Mouse (Mus musculus) left cerebral cortex, postnatal 10 days (tissue): Measurements from ENCODE around the gene Gm2974. TPM values are rescaled to one million over a fixed set of nuclear protein-coding genes. Genes with fewer than 3 reads are reported as not detected.
"Not testable (repeated sequence)": the region's sequence is repeated elsewhere in the genome, so short reads cannot be mapped to it uniquely, and the experiment has no call there.

ENCODE experiments used
- DNase-seq, 2 experiments: peaks; one replicate each; pipeline ENCODE4 v3.0.0; 2021 to 2022; ENCODE audit warnings: low spot score in 2 of 2, mixed read lengths in 1 of 2; ENCODE audit errors: extremely low spot score in 1 of 2
- intact Hi-C: fragments of 180-260 bp; cut with DNase I; formaldehyde crosslinking; loops from one replicate; pipeline ENCODE4 v1.15.1; 2025
- total RNA-seq, 2 experiments: library from RNA; stranded (reverse); gene quantifications; 2 replicates each; pipeline ENCODE4 v1.2.3; 2021

Gene Gm2974
- total RNA-seq, result 1 to 10 TPM; 4.0 to 4.2 TPM

DNA sequence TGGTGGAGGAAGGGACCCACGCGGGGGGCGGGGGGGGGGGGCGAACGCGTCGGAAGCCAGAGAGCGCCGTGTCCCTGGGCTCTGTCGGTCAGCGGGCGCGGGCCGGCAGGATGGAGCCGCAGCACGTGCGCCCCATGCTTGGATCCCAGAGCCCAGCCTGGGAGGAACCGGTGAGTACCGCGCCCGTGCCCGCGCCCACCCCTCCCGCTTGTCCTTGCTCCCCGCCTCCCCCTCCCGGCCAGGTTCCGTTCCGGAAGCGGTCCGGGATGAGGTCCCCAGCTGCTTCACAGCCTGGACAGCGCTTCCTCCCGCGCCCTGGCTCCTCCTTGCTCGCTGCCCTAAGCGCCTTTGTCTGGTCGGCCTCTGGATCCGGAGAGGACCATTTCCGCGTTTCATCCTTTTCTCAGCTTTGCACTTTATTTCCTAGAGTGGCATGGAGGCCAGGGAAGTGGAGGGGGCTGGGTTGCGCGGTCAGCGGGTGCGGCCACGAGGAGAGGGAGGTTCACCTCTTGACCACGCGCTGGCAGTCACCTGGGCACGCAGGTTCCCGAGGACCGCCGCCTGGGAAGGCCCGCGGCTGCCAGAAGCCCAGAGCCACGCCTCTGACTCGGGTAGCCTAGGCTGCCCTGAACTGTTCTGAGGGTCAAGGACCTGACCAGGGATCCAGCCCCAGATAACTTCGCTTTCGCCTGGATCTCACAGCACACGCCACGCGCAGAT, at the start of gene Gm2974:
Gene Gm2974 (plus strand): TSS at position 86 of the 720 bp plus-strand sequence.
- peak in 1 of 2 experiments; percentile 57 for DNase-seq
- intact Hi-C loops, result not testable (repeated sequence)

GRCm38 (mm10) chr14:4141646-4142045, 40.7 kb upstream of the Gm2974 start:
- peak in 1 of 2 experiments; percentile 12 for DNase-seq
- intact Hi-C loops, result not testable (repeated sequence)

DNA sequence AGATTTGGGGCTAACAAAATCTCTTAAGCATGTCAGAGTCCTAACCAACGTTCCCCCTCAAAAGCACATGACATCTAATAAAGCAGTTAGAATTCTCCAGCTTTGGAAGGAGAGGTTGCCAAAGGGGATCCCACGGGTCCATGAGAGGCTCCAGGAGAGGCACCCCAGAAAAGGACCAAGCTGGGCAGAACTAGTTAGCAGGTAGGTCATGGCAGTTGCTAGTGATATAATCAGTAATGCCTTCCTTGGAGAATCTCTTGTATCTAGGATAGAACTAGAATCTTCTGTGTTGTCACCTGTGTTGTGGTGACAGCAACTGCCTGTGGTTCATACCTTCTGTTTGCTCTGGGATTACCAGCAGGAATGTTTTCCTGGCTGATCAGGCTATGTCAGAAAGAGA, 17.6 kb upstream of the Gm2974 start, which contains the start of gene Gm3127:
Gene Gm3127 (plus strand): TSS at position 301 of the 400 bp plus-strand sequence.
- intact Hi-C loops, result not testable (repeated sequence)

DNA sequence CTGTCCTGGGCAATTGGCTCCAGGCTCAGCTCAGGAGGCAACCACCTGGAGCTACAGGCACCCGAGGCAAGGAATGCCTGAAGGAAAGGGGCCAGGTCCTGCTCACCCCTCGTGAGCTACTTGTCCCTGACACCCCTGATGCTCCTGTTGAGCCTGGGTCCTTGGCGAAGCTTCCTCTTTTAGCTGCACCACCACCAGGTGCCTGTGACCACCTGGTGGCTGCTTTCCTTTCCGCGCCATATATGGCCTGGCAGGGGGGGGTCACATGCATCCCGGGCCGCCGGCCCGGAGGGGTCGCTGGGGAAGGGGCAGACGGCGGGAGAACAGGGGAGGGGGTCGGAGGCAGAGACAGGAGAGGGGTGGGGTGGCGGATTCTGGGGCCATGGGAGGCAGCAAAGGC, 346 bp upstream of the Gm2974 start:
- peak in 1 of 2 experiments; percentile 24 for DNase-seq
- intact Hi-C loops, result not testable (repeated sequence)

More for the DNA sequence above, 17.6 kb upstream of the Gm2974 start, which contains the start of gene Gm3127:
- DNase-seq, result not testable (repeated sequence)

DNA sequence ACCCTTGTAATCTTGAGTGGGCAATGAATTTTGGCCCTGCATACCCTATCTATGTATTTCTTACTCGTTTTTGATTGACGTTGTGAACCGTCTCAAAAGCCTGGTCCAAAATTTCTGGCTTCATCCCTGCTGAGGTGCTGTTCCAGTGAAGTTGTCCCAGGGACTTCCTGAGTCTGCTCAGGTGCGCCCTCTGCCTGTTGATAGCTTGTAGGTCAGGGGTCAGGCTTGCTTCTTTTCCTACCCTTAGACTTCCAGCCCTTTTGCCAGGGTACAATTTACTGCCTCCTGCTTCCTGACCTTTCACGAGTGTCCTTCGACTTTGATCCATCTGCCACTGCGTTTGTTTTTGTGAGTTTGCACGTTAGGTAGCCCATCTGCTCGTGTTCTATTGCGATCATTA, 999 bp downstream of the Gm2974 start:
- intact Hi-C loops, DNase-seq: not testable (repeated sequence)

DNA sequence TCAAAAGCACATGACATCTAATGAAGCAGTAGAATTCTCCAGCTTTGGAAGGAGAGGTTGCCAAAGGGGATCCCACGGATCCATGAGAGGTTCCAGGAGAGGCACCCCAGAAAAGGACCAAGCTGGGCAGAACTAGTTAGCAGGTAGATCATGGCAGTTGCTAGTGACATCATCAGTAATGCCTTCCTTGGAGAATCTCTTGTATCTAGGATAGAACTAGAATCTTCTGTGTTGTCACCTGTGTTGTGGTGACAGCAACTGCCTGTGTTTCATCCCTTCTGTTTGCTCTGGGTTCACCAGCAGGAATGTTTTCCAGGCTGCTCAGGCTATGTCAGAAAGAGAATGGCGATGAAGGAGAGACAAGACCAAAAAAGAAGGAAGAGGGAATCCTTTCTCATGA, 67.0 kb downstream of the Gm2974 start, which contains the start of gene Gm3138:
Gene Gm3138 (plus strand): TSS at position 301 of the 400 bp plus-strand sequence.
- DNase-seq, intact Hi-C loops: not testable (repeated sequence)

Other genes with a start within 250 kb of the Gm2974 start
- gene Gm3095, start 219.0 kb upstream of the Gm2974 start, total RNA-seq, result under 1 TPM; 0.26 to 0.75 TPM
- not detected for gene Gm3099, start 184.2 kb upstream of the Gm2974 start, total RNA-seq
- gene Gm5796, start 158.6 kb upstream of the Gm2974 start, total RNA-seq, result 10 to 100 TPM in 1 of 2 experiments, 1 to 10 TPM in 1; 8.0 to 11.2 TPM
- under 1 TPM; 0.28 to 0.47 TPM for gene Gm3115, start 98.5 kb upstream of the Gm2974 start, total RNA-seq
- gene Gm8108, start 72.0 kb upstream of the Gm2974 start, total RNA-seq, result 10 to 100 TPM in 1 of 2 experiments, 1 to 10 TPM in 1; 9.7 to 11.1 TPM
- not detected for gene Gm3127, start 17.5 kb upstream of the Gm2974 start, total RNA-seq
- gene Gm3138, start 67.1 kb downstream of the Gm2974 start, total RNA-seq, result not detected
- gene Gm3149, start 134.7 kb downstream of the Gm2974 start, total RNA-seq, result not detected
- 1 to 10 TPM; 3.1 to 3.4 TPM for gene 2610042L04Rik, start 152.2 kb downstream of the Gm2974 start, total RNA-seq
- gene Gm3159, start 214.9 kb downstream of the Gm2974 start, total RNA-seq, result not detected
- 1 to 10 TPM; 1.4 to 1.8 TPM for gene Gm3164, start 232.9 kb downstream of the Gm2974 start, total RNA-seq
- gene Gm3173, start 248.4 kb downstream of the Gm2974 start, total RNA-seq, result 1 to 10 TPM in 1 of 2 experiments, not detected in 1; 2.0 TPM